Mouse (Mus musculus): ENCODE results near the gene Tmem255b. TPM values are rescaled to one million over a fixed set of nuclear protein-coding genes. Genes with fewer than 3 reads are reported as not detected.

The Tmem255b gene
- polyA plus RNA-seq, 1 experiment from 2014 or later, result 1.2 TPM

DNA sequence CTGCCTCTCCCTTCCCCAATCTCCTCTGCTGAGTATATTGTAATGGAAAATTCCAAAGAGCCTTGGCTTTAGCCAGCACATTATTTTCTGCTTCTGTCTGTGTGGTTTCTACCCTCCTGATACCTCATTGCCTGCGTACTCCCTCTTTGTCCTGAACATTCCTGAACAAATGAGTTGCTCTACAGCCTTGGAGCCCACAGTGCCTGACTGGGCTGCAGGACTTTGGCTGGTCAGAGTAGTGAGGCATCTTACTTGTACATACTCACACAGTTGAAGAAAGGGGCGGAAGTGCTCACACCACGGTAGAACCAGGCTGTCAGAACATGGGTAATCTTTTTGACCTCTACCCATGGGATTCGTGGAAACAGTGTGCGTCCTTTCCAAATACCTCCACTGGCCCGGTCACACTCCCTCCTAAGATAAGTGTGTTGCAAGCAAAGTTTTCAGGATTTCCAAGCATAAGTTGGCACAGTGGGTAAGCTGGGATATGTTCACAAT, 82.3 kb downstream of the Tmem255b start:
- H3K4me1 ChIP-seq, result peaks cover 15% of the 10 kb centered on the region
- no peak overlapping the region for H3K4me2 ChIP-seq
- no peaks in the 10 kb centered on the region for H3K36me3 ChIP-seq
- ATAC-seq (replicated peaks; ENCODE audit: low FRiP score), result no peak
- 0 out of 2 replicates have a peak, but pooled peaks cover 3% of the 10 kb centered on the region for H3K27me3 ChIP-seq
- no peak overlapping the region for H3K9ac ChIP-seq
- 87% methylated on average over 6 of the region's 6 CpGs for WGBS
- no peak overlapping the region for H3K4me3 ChIP-seq (replicated peaks)
- H3K9me3 ChIP-seq (replicated peaks), result no peaks in the 10 kb centered on the region
- H3K27ac ChIP-seq, result no peak overlapping the region

Other genes starting within 250 kb of the Tmem255b start
- 19.3 and 21.3 TPM in 2 replicates for gene Grtp1, start 234.6 kb upstream of the Tmem255b start, polyA plus RNA-seq (2015; fragmentation: Nextera tagmentation; extraction: Ambion mirVana)
- 0.48 and 1.4 TPM in 2 replicates for gene Adprhl1, start 181.0 kb upstream of the Tmem255b start, polyA plus RNA-seq (2015; fragmentation: Nextera tagmentation; extraction: Ambion mirVana)
- 24.6 and 26.0 TPM in 2 replicates for gene Dcun1d2, start 147.1 kb upstream of the Tmem255b start, polyA plus RNA-seq (2015; fragmentation: Nextera tagmentation; extraction: Ambion mirVana)
- gene Tmco3, start 147.0 kb upstream of the Tmem255b start, polyA plus RNA-seq (2015; fragmentation: Nextera tagmentation; extraction: Ambion mirVana), result 41.4 and 45.1 TPM in 2 replicates
- 169 and 183 TPM in 2 replicates for gene Tfdp1, start 96.4 kb upstream of the Tmem255b start, polyA plus RNA-seq (2015; fragmentation: Nextera tagmentation; extraction: Ambion mirVana)
- not detected in 2 replicates for gene Atp4b, start 38.4 kb upstream of the Tmem255b start, polyA plus RNA-seq (2015; fragmentation: Nextera tagmentation; extraction: Ambion mirVana)
- gene Grk1, start 30.1 kb upstream of the Tmem255b start, polyA plus RNA-seq (2015; fragmentation: Nextera tagmentation; extraction: Ambion mirVana), result not detected in 2 replicates
- 52.2 and 55.3 TPM in 2 replicates for gene Gas6, start 59.3 kb downstream of the Tmem255b start, polyA plus RNA-seq (2015; fragmentation: Nextera tagmentation; extraction: Ambion mirVana)
- gene 1700029H14Rik, start 127.3 kb downstream of the Tmem255b start, polyA plus RNA-seq (2015; fragmentation: Nextera tagmentation; extraction: Ambion mirVana), result not detected in 2 replicates
- 23.2 and 23.5 TPM in 2 replicates for gene Rasa3, start 242.4 kb downstream of the Tmem255b start, polyA plus RNA-seq (2015; fragmentation: Nextera tagmentation; extraction: Ambion mirVana)